Mouse (Mus musculus) kidney, embryonic 16.5 days (tissue): ENCODE data around the gene Evi2a. TPM values are rescaled to one million over a fixed set of nuclear protein-coding genes. Genes with fewer than 3 reads are reported as not detected.
A peak's percentile ranks its signal among the peaks of the same experiment; 100 is the strongest.

Source experiments
- ATAC-seq: fragments of 200-750 bp; cut with Nextera tagmentation; 2 replicates; pipeline ENCODE4 v1.8.0; 2017; ENCODE audit warnings: moderate TSS enrichment; ENCODE audit not compliant: low FRiP score, low TSS enrichment
- H3K27ac ChIP-seq: fragments of 300-500 bp; sonication (generic); 2 replicates; pipeline ENCODE4 v1.5.1; 2014; ENCODE audit warnings: low read length
- H3K27me3 ChIP-seq: fragments of 300-500 bp; sonication (generic); 2 replicates; pipeline ENCODE4 v1.6.1; 2014; ENCODE audit warnings: low read length, control low read depth, mixed read lengths; ENCODE audit not compliant: insufficient read depth
- H3K36me3 ChIP-seq: fragments of 300-500 bp; sonication (generic); 2 replicates; pipeline ENCODE4 v1.6.1; 2014; ENCODE audit warnings: low read length, control low read depth, mixed read lengths; ENCODE audit not compliant: insufficient read depth
- H3K4me1 ChIP-seq: fragments of 300-500 bp; sonication (generic); 2 replicates; pipeline ENCODE4 v1.6.1; 2014; ENCODE audit warnings: low read length, control low read depth, mixed read lengths; ENCODE audit not compliant: insufficient read depth
- H3K4me2 ChIP-seq: fragments of 300-500 bp; sonication (generic); replicated peaks from 2 replicates; pipeline ENCODE4 v1.6.1; 2014; ENCODE audit warnings: low read depth, low read length
- H3K4me3 ChIP-seq: fragments of 300-500 bp; sonication (generic); 2 replicates; pipeline ENCODE4 v1.5.1; 2014; ENCODE audit warnings: mild to moderate bottlenecking, low read length
- H3K9ac ChIP-seq: fragments of 300-500 bp; sonication (generic); replicated peaks from 2 replicates; pipeline ENCODE4 v1.6.1; 2014; ENCODE audit warnings: low read length
- H3K9me3 ChIP-seq: fragments of 300-500 bp; sonication (generic); 2 replicates; pipeline ENCODE4 v1.6.1; 2016; ENCODE audit warnings: low read length, control low read depth
- WGBS: fragments of 180-500 bp; shearing (Covaris S2); extraction: QIAGEN DNeasy Blood & Tissue Kit; methylation state at CpG from one replicate; pipeline ENCODE4 v1.1.7; 2014; 5-methylcytosine and 5-hydroxymethylcytosine counted together
- polyA plus RNA-seq: library from polyadenylated mRNA; unstranded; fragments of >200 nt; fragmentation: Nextera tagmentation; extraction: Ambion mirVana; gene quantifications from 2 replicates; pipeline ENCODE4 v1.2.1, GENCODE M21; 2015

Gene Evi2a
- polyA plus RNA-seq, 1 experiment from 2014 or later, result 2.3 TPM

DNA sequence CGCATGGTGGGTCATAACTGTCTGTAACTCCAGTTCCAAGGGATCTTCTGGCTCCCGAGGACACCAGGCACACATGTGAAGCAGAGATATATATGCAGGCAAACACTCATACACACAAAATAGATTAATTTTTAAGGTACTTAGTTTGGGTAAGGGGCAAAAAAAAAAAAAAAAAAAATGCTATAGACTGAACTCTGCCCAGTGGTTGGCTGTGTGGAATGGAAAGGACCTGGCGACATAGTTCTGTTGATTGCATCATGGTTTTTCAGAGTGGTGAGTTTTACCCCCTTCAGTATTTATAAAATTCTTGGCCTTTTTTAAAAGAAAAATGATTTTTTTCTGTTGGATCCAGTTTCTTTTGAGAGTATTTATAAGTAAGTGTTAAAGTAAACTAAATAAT, 5.9 kb upstream of the Evi2a start:
- H3K4me2 ChIP-seq, result no peak overlapping the region
- no peak for ATAC-seq
- no peaks in the 10 kb centered on the region for H3K27me3 ChIP-seq
- no peaks in the 10 kb centered on the region for H3K9me3 ChIP-seq
- 94% methylated on average over 3 of the region's 3 CpGs for WGBS
- no peaks in the 10 kb centered on the region for H3K4me1 ChIP-seq
- no peak overlapping the region for H3K27ac ChIP-seq
- H3K4me3 ChIP-seq, result no peak overlapping the region
- no peak overlapping the region for H3K9ac ChIP-seq
- peaks cover 16% of the 10 kb centered on the region for H3K36me3 ChIP-seq

DNA sequence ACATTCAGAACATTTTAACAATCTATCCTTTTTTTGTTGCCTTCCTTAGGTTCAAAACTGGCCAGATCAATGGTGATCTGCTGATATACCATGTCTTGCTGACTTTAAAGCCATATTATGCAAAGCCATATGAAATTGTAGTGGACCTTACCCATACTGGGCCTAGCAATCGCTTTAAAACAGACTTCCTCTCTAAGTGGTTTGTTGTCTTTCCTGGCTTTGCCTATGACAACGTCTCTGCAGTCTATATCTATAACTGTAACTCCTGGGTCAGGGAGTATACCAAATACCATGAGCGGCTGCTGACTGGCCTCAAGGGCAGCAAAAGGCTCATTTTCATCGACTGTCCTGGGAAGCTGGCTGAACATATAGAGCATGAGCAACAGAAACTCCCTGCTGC, 5.1 kb upstream of the Evi2a start:
- WGBS, result 92% methylated on average over 4 of the region's 4 CpGs
- H3K27ac ChIP-seq, result no peak overlapping the region
- no peak for ATAC-seq

DNA sequence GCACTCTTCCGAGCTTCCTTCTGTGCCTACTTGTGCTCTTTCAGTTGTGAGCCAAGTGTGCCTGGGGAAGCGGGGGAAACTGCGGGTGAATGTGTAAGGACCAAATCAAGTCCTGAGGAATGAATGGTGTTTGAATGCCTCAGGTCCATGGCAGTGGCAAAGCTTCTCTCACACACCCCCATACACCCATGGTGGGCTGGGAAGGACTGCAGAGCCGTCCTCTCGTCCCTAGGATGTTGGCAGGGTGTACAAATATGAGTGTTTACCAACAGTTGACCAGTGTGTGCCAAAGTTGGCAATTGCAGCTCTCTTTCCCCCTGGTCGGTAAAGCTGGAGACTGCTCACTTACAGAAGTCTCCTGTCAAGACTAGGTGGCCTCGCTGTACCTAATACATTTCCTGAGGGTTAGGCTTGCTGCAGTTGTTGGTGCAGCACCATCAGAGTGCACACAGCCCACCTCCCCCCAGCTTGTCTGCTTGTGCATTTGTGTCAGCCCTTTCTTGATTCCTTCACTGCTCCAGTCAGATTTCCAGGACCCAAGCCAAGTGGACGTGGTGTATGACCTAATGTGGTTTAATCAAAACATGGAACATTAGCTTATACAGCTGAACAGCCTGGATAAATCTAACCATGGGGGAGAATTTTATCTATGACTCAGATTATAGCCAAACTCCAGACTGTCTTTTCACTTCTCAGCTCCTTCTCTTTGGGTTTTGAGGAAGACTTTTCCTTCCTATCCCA, 3.7 kb upstream of the Evi2a start:
- H3K27ac ChIP-seq, result no peak overlapping the region

More for the DNA sequence above, 5.1 kb upstream of the Evi2a start:
- Histone ChIP-seq H3K4me2 (no peak overlapping the region), H3K4me1 (no peaks in the 10 kb centered on the region), H3K27me3 (no peaks in the 10 kb centered on the region), H3K9ac (no peak overlapping the region), H3K4me3 (no peak overlapping the region), H3K9me3 (no peaks in the 10 kb centered on the region), H3K36me3 (peaks cover 16% of the 10 kb centered on the region; the same call in 1 of the 2 replicates)

DNA sequence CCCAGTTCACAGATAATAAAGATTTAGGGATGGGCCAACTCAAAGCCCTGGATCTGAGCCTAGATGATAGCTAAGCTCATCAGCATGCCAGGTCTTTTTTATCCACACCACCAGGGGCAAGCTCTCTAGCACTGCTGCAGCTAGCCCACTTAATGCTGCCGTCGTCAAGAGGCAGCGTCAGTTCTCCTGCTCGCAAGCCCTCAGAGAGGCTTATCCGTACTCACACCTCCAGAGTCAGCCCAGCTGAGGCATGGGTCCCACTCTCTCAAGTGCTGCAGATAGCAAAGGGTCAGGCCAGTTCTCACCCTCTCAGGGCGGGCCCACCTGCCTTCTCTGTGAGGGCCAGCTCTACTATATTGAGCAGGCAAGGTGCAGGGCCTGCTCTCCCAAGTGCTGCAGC, 2.9 kb upstream of the Evi2a start:
- no peak overlapping the region for H3K27ac ChIP-seq
- no peak for ATAC-seq

More for the DNA sequence above, 3.7 kb upstream of the Evi2a start:
- WGBS, result 80% methylated on average over 8 of the region's 8 CpGs
- no peak overlapping the region for H3K9ac ChIP-seq
- no peaks in the 10 kb centered on the region for H3K27me3 ChIP-seq
- no peaks in the 10 kb centered on the region for H3K4me1 ChIP-seq
- no peaks in the 10 kb centered on the region for H3K9me3 ChIP-seq
- H3K4me2 ChIP-seq, result no peak overlapping the region
- no peak overlapping the region for H3K4me3 ChIP-seq
- peak; percentile 27; the same call in 1 of the 2 replicates for ATAC-seq
- H3K36me3 ChIP-seq, result peaks cover 16% of the 10 kb centered on the region; the same call in 1 of the 2 replicates

DNA sequence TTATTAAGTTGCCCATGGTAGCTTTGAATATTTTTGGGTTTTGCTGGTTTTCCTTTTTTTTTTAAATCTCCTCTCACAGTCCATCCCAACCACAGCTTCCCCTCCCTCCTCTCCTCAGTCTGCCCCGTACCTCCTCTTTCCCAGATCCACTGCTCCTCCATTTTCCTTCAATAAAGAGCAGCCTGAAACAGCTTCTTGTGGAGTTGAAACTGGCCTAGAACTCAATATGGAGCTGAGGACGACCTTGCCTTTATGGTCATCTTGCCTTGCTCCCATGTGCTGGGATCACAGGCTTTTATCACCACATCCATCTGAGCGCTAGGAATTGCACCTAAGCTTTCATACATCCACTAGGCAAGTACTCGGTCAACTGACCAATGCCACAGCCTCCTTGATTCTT, 1.1 kb upstream of the Evi2a start:
- H3K27me3 ChIP-seq, result no peaks in the 10 kb centered on the region
- no peak overlapping the region for H3K4me2 ChIP-seq
- no peak overlapping the region for H3K27ac ChIP-seq
- 92% methylated on average over 4 of the region's 4 CpGs for WGBS
- H3K9ac ChIP-seq, result no peak overlapping the region
- H3K4me1 ChIP-seq, result no peaks in the 10 kb centered on the region
- 0 out of 2 replicates have a peak, but pooled peaks cover 5% of the 10 kb centered on the region for H3K36me3 ChIP-seq
- no peaks in the 10 kb centered on the region for H3K9me3 ChIP-seq
- H3K4me3 ChIP-seq, result no peak overlapping the region
- no peak for ATAC-seq

More for the DNA sequence above, 2.9 kb upstream of the Evi2a start:
- WGBS, result 85% methylated on average over 6 of the region's 6 CpGs
- no peak overlapping the region for H3K9ac ChIP-seq
- peaks cover 16% of the 10 kb centered on the region; the same call in 1 of the 2 replicates for H3K36me3 ChIP-seq
- H3K4me3 ChIP-seq, result no peak overlapping the region
- H3K4me2 ChIP-seq, result no peak overlapping the region
- no peaks in the 10 kb centered on the region for H3K4me1 ChIP-seq
- H3K9me3 ChIP-seq, result no peaks in the 10 kb centered on the region
- H3K27me3 ChIP-seq, result no peaks in the 10 kb centered on the region

DNA sequence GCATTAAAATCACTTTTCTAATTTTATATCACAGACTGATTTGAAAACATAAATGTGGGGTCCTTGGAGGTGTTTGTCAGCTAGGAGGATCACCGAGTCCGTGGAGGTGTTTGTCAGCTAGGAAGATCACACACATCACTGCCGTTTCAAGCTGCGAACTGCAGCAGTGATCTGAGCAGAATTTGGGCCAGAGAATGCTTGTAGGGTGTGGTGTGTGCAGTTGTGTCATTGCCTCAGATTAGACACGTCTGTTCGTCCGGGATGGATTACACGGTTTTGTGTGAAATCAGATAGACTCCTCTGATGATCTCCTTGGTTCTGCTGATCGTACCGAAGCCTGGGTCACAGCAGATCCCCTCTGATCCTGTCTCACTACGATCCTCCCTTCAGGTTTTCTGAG, 365 bp upstream of the Evi2a start:
- Histone ChIP-seq H3K9me3 (no peaks in the 10 kb centered on the region), H3K9ac (no peak overlapping the region), H3K4me2 (no peak overlapping the region), H3K4me1 (0 out of 2 replicates have a peak, but pooled peaks cover 2% of the 10 kb centered on the region), H3K27me3 (no peaks in the 10 kb centered on the region), H3K27ac (no peak overlapping the region), H3K36me3 (0 out of 2 replicates have a peak, but pooled peaks cover under 1% of the 10 kb centered on the region), H3K4me3 (no peak overlapping the region)
- no peak for ATAC-seq
- WGBS, result 87% methylated on average over 11 of the region's 11 CpGs

DNA sequence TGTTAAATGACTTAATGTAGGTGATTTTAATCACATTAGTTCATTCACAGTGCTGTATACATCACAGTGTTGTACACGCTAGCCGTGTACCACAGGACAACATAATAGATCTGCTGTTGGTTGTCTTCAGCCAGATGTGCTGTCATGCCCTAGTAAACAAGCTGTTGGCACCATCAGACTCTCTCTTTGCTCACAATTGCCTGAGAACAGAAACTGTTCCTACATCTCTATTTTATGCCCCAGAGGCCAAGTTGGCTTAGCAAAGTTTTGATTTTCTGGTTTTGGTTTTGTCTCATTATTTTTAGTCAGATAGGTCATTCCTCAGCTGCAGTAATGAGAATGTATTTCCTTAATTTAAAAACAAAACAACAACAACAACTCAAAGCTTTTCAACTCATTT, 673 bp downstream of the Evi2a start:
- 94% methylated on average over 2 of the region's 2 CpGs for WGBS
- Histone ChIP-seq H3K9ac (no peak overlapping the region), H3K27ac (no peak overlapping the region), H3K4me3 (no peak overlapping the region), H3K4me2 (no peak overlapping the region), H3K9me3 (no peaks in the 10 kb centered on the region), H3K4me1 (0 out of 2 replicates have a peak, but pooled peaks cover 2% of the 10 kb centered on the region), H3K36me3 (no peaks in the 10 kb centered on the region), H3K27me3 (no peaks in the 10 kb centered on the region)
- no peak for ATAC-seq

DNA sequence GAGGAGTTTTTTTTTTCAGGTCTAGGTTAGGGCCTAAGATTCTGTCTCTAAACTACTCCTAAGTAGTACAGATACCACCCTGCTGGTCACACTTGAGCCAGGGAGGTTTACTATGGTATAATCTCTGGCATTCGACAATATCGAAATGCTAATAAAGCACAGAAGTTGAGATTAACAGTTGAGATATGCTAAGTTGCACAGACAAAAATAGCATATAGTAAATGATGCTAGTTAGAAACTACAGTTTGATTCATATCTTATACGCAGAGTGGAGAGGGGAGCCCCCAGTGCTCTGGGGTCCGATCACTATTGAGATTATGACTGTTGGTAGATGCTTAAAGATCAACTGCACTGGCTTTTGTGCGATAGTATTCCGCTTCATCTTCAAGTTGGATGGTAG, 1.2 kb downstream of the Evi2a start:
- ATAC-seq, result no peak
- Histone ChIP-seq H3K4me2 (no peak overlapping the region), H3K4me1 (0 out of 2 replicates have a peak, but pooled peaks cover 3% of the 10 kb centered on the region), H3K9ac (no peak overlapping the region), H3K27me3 (no peaks in the 10 kb centered on the region), H3K27ac (no peak overlapping the region), H3K4me3 (no peak overlapping the region), H3K36me3 (no peaks in the 10 kb centered on the region), H3K9me3 (no peaks in the 10 kb centered on the region)
- WGBS, result 94% methylated on average over 6 of the region's 6 CpGs

DNA sequence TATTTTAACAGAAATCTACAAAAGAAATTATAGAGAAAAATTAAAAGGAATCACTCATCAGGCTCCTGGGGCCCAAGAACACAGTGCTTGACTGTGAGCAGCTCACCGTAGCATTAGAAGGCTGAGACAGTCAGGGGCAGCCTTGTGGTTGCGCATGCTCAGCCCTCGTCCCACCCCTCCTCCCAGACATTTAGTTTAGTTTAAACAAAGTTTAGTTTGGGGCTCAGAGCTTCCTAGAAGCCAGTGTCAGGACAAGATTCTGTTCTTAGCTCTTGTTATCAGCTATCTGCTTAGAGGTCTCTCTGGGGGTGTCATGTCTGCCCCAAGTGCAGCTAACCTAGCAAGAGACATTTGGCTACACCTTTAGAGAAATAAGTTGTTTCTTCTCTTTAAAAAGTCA, 1.8 kb downstream of the Evi2a start:
- Histone ChIP-seq H3K27me3 (no peaks in the 10 kb centered on the region), H3K4me2 (no peak overlapping the region), H3K27ac (no peak overlapping the region), H3K9me3 (no peaks in the 10 kb centered on the region), H3K36me3 (no peaks in the 10 kb centered on the region), H3K4me1 (peaks cover 7% of the 10 kb centered on the region), H3K4me3 (no peak overlapping the region), H3K9ac (no peak overlapping the region)
- no peak for ATAC-seq
- WGBS, result 94% methylated on average over 3 of the region's 3 CpGs

DNA sequence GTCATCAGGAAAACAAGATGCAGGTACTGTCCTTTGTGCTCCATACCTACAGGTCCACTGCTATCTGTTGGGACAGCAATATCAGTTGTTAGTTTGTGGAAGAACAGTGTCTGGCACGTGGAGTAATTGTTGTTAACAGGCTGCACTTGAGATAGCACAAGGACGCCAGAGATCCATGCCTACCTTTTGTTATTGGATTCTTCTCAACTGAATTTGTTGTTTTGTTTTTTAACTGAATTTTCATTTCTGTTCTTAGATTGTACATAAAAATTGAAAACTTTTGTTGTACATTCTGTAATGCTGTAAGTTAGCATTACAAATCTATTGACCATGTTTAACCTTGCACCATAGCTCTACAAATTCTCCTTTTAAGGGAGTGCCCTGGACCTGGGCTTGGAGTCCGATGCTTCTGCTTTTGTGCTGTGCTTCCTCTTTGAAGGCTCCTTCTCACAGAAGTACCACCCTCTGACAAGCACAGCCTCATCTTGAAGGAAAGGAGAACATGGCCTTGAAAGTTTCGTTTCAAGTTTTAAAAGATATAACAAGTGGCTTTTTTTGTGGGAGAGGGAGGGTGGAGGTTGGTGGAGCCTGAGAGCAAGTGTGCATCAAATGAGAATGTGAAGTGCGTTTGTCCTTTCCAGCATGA, 2.5 kb downstream of the Evi2a start:
- Histone ChIP-seq H3K9me3 (no peaks in the 10 kb centered on the region), H3K36me3 (no peaks in the 10 kb centered on the region), H3K4me3 (no peak overlapping the region), H3K4me2 (no peak overlapping the region), H3K9ac (no peak overlapping the region), H3K4me1 (peaks cover 10% of the 10 kb centered on the region), H3K27me3 (no peaks in the 10 kb centered on the region), H3K27ac (no peak overlapping the region; the same call in 1 of the 2 replicates)
- WGBS, result 89% methylated on average over 5 of the region's 5 CpGs
- no peak for ATAC-seq
